Mouse (Mus musculus): ENCODE measurements around the gene Atp6v1e1. TPM values are rescaled to one million over a fixed set of nuclear protein-coding genes. Genes with fewer than 3 reads are reported as not detected.
A peak's percentile ranks its signal among the peaks of the same experiment; 100 is the strongest.
"Not testable (repeated sequence)": the region's sequence is repeated elsewhere in the genome, so short reads cannot be mapped to it uniquely, and the experiment has no call there.

The Atp6v1e1 gene
- 115 and 128 TPM in 2 replicates for total RNA-seq (2017)

- ATAC-seq (replicated peaks in 1 of 2; ENCODE audit: insufficient read depth in 1 of 2, low FRiP score in 2 of 2, low TSS enrichment in 1 of 2, low read depth in 1 of 2, poor library complexity in 2 of 2, severe bottlenecking in 2 of 2) = peak; percentile 94 to 95
Observed at GRCm38 (mm10) chr6:120822307-120822928, at the start of gene Atp6v1e1. Gene Atp6v1e1, minus strand, starts transcription at chr6:120822793.

GRCm38 (mm10) chr6:120871286-120871685 is 48.7 kb upstream of the Atp6v1e1 start:
- ATAC-seq (replicated peaks in 1 of 2; ENCODE audit: insufficient read depth in 1 of 2, low FRiP score in 2 of 2, low TSS enrichment in 1 of 2, low read depth in 1 of 2, poor library complexity in 2 of 2, severe bottlenecking in 2 of 2) = no peak

- no peak for ATAC-seq (replicated peaks in 1 of 2; ENCODE audit: insufficient read depth in 1 of 2, low FRiP score in 2 of 2, low TSS enrichment in 1 of 2, low read depth in 1 of 2, poor library complexity in 2 of 2, severe bottlenecking in 2 of 2)
Observed at GRCm38 (mm10) chr6:120868824-120869223, 46.2 kb upstream of the Atp6v1e1 start.

- peak; percentile 69 to 82 for ATAC-seq (replicated peaks in 1 of 2; ENCODE audit: insufficient read depth in 1 of 2, low FRiP score in 2 of 2, low TSS enrichment in 1 of 2, low read depth in 1 of 2, poor library complexity in 2 of 2, severe bottlenecking in 2 of 2)
Observed at GRCm38 (mm10) chr6:120866051-120866814, 43.6 kb upstream of the Atp6v1e1 start.

GRCm38 (mm10) chr6:120860079-120860478 is 37.5 kb upstream of the Atp6v1e1 start:
- ATAC-seq (replicated peaks in 1 of 2; ENCODE audit: insufficient read depth in 1 of 2, low FRiP score in 2 of 2, low TSS enrichment in 1 of 2, low read depth in 1 of 2, poor library complexity in 2 of 2, severe bottlenecking in 2 of 2) = no peak

GRCm38 (mm10) chr6:120858217-120858711 is 35.7 kb upstream of the Atp6v1e1 start:
- no peak for ATAC-seq (replicated peaks in 1 of 2; ENCODE audit: insufficient read depth in 1 of 2, low FRiP score in 2 of 2, low TSS enrichment in 1 of 2, low read depth in 1 of 2, poor library complexity in 2 of 2, severe bottlenecking in 2 of 2)

- ATAC-seq (replicated peaks in 1 of 2; ENCODE audit: insufficient read depth in 1 of 2, low FRiP score in 2 of 2, low TSS enrichment in 1 of 2, low read depth in 1 of 2, poor library complexity in 2 of 2, severe bottlenecking in 2 of 2) = no peak; a peak in 1 of 4 replicates
Observed at GRCm38 (mm10) chr6:120854413-120854812, 31.8 kb upstream of the Atp6v1e1 start.

GRCm38 (mm10) chr6:120850720-120851119 is 28.1 kb upstream of the Atp6v1e1 start:
- not testable (repeated sequence) for ATAC-seq (replicated peaks in 1 of 2; ENCODE audit: insufficient read depth in 1 of 2, low FRiP score in 2 of 2, low TSS enrichment in 1 of 2, low read depth in 1 of 2, poor library complexity in 2 of 2, severe bottlenecking in 2 of 2)

GRCm38 (mm10) chr6:120841754-120842153 is 19.2 kb upstream of the Atp6v1e1 start:
- ATAC-seq (replicated peaks in 1 of 2; ENCODE audit: insufficient read depth in 1 of 2, low FRiP score in 2 of 2, low TSS enrichment in 1 of 2, low read depth in 1 of 2, poor library complexity in 2 of 2, severe bottlenecking in 2 of 2) = no peak; a peak in 1 of 4 replicates

GRCm38 (mm10) chr6:120840258-120840657 is 17.7 kb upstream of the Atp6v1e1 start:
- ATAC-seq (replicated peaks in 1 of 2; ENCODE audit: insufficient read depth in 1 of 2, low FRiP score in 2 of 2, low TSS enrichment in 1 of 2, low read depth in 1 of 2, poor library complexity in 2 of 2, severe bottlenecking in 2 of 2) = no peak

GRCm38 (mm10) chr6:120837152-120837530 is 14.5 kb upstream of the Atp6v1e1 start:
- no peak for ATAC-seq (replicated peaks in 1 of 2; ENCODE audit: insufficient read depth in 1 of 2, low FRiP score in 2 of 2, low TSS enrichment in 1 of 2, low read depth in 1 of 2, poor library complexity in 2 of 2, severe bottlenecking in 2 of 2)

GRCm38 (mm10) chr6:120836389-120837151 is 14.0 kb upstream of the Atp6v1e1 start:
- peak; percentile 15 to 30 for ATAC-seq (replicated peaks in 1 of 2; ENCODE audit: insufficient read depth in 1 of 2, low FRiP score in 2 of 2, low TSS enrichment in 1 of 2, low read depth in 1 of 2, poor library complexity in 2 of 2, severe bottlenecking in 2 of 2)

GRCm38 (mm10) chr6:120835474-120836374 is 13.1 kb upstream of the Atp6v1e1 start, which contains the start of gene Bcl2l13:
Gene Bcl2l13, plus strand, starts transcription at chr6:120836212.
- ATAC-seq (replicated peaks in 1 of 2; ENCODE audit: insufficient read depth in 1 of 2, low FRiP score in 2 of 2, low TSS enrichment in 1 of 2, low read depth in 1 of 2, poor library complexity in 2 of 2, severe bottlenecking in 2 of 2) = peak; percentile 81 to 87

GRCm38 (mm10) chr6:120834766-120835321 is 12.3 kb upstream of the Atp6v1e1 start:
- ATAC-seq (replicated peaks in 1 of 2; ENCODE audit: insufficient read depth in 1 of 2, low FRiP score in 2 of 2, low TSS enrichment in 1 of 2, low read depth in 1 of 2, poor library complexity in 2 of 2, severe bottlenecking in 2 of 2) = no peak

- ATAC-seq (replicated peaks in 1 of 2; ENCODE audit: insufficient read depth in 1 of 2, low FRiP score in 2 of 2, low TSS enrichment in 1 of 2, low read depth in 1 of 2, poor library complexity in 2 of 2, severe bottlenecking in 2 of 2) = no peak
Observed at GRCm38 (mm10) chr6:120832097-120832496, 9.5 kb upstream of the Atp6v1e1 start.

- no peak for ATAC-seq (replicated peaks in 1 of 2; ENCODE audit: insufficient read depth in 1 of 2, low FRiP score in 2 of 2, low TSS enrichment in 1 of 2, low read depth in 1 of 2, poor library complexity in 2 of 2, severe bottlenecking in 2 of 2)
Observed at GRCm38 (mm10) chr6:120830866-120831608, 8.4 kb upstream of the Atp6v1e1 start.
